Mouse (Mus musculus) 3T3-L1 (cell line): ENCODE measurements around the gene Gtf2h3.

Experiments
- DNase-seq: peaks from one replicate; pipeline ENCODE4 v3.0.0-alpha.2; 2015; ENCODE audit warnings: low read depth, low spot score

Gene Gtf2h3

DNA sequence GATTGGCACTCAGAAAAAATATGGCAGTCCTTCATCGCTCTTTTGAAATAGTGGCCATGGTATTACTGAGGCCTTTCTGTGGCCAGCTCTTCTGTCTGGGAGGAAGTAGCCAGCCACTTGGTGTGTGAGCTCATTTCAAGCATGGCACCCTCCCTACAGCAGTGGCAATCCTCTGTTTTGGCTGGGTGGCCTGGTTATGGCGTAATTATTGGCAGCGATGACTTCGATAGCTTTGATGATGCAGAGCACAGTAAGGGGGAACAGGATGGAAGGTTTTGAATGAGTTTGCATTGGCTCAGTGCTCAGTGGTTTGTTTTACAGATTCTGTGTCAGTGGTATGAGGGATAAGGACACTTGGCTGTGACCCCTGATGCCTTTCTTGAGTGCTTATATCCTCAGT is 57.8 kb downstream of the Gtf2h3 start:
- DNase-seq = no peak

DNA sequence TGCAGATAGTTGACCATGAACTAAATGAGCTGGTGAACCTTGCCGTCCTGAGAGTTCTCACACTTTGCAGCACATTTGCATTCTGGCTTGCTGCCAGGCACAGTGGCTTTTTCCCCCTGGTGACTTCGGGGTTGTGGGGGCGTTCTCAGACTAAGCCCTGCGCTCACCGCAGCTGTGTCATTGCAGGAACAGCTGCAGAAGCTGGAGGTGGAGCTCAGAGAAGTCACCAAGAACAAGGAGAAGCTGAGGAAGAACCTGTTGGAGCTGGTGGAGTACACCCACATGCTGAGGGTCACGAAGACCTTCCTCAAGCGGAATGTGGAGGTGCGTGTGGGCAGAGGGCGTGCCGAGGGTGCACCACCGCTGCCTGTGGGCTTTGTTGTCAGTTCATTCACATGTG is 58.4 kb downstream of the Gtf2h3 start:
- DNase-seq = no peak

DNA sequence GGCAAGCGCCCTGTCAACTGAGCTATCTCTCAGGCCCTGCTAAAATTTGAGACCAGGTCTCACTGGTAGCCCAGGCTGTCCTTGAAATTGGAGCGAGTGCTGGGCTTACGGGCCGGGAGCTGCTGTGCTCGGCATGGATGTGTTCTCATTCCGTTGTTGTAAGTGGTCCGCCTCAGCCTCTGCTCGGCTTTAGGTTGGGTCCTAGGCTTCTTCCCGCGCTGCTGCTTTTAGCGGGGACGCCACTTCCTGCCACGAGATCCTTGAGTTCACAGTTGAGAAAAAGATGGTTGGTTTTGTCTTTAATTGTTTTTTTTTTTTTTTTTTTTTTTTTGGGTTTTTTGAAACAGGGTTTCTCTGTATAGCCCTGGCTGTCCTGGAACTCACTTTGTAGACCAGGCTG is 58.9 kb downstream of the Gtf2h3 start:
- no peak for DNase-seq
